Mouse (Mus musculus) liver, postnatal 0 days (tissue): Measurements from ENCODE around the gene Tceal9.
"Not testable (repeated sequence)": the region's sequence is repeated elsewhere in the genome, so short reads cannot be mapped to it uniquely, and the experiment has no call there.

Experiments
- CTCF ChIP-seq: sonication (generic); IDR thresholded peaks from 2 replicates; pipeline ENCODE4 v1.5.1; 2016; ENCODE audit warnings: antibody characterized with exemption, low read depth
- EP300 ChIP-seq: IDR thresholded peaks from 2 replicates; pipeline ENCODE4 v1.6.1; 2016; ENCODE audit warnings: antibody characterized with exemption, low read depth, mild to moderate bottlenecking

- TF ChIP-seq EP300, CTCF: not testable (repeated sequence)
Observed at GRCm38 (mm10) chrX:136270393-136271111, 25.7 kb downstream of the Tceal9 start.
